Mouse (Mus musculus) megakaryocyte-erythroid progenitor cell, adult 5-6 weeks (primary cell): ENCODE measurements around the gene Sp110. TPM values are rescaled to one million over a fixed set of nuclear protein-coding genes. Genes with fewer than 3 reads are reported as not detected.
"Not testable (repeated sequence)": the region's sequence is repeated elsewhere in the genome, so short reads cannot be mapped to it uniquely, and the experiment has no call there.

Source experiments
- ATAC-seq: replicated peaks from 2 replicates; pipeline ENCODE4 v1.8.0; 2016; ENCODE audit warnings: mild to moderate bottlenecking, inconsistent platforms; ENCODE audit not compliant: severe bottlenecking, poor library complexity, low FRiP score, low TSS enrichment
- total RNA-seq, 2 experiments: library from RNA; stranded (forward) in 1 of 2; stranded (reverse) in 1 of 2; fragments of 200-1000, 215-1000 nt in 1 of 2; fragments of >200 nt in 1 of 2; fragmentation: Nextera tagmentation in 1 of 2; gene quantifications; 2 replicates each; pipeline ENCODE4 v1.2.3; 2014 to 2017

Gene Sp110
- total RNA-seq, 2 experiments from 2014 or later: 43.7 to 47.6 TPM

- not testable (repeated sequence) for ATAC-seq
Measured at GRCm38 (mm10) chr1:85575376-85575775, 23.2 kb downstream of the Sp110 start, which contains the start of gene G530012D18Rik. TSS of gene G530012D18Rik (plus strand) at chr1:85575676.

- ATAC-seq: not testable (repeated sequence)
Measured at GRCm38 (mm10) chr1:85573554-85573953, 25.1 kb downstream of the Sp110 start.

GRCm38 (mm10) chr1:85555261-85555660 lies 43.4 kb downstream of the Sp110 start:
- ATAC-seq: not testable (repeated sequence)

- ATAC-seq: not testable (repeated sequence)
Measured at GRCm38 (mm10) chr1:85546442-85546841, 52.2 kb downstream of the Sp110 start.

DNA sequence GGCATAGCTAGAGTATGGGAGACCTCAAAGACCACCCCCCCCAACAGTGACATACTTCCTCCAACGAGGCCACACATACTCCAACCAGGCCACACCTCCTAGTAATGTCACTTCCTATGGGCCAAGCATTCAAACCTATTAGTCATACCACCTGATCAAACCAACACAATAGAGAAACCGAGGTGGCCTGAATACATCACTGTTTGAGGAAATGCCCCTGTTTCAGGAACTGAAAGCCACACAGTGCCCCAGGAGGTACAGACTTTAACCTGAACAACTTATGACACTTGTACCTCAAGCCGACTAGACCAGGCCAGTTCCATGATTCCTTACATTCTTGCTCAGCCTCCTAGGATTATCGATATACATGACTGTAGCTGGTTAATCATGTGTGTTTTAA lies 54.8 kb downstream of the Sp110 start:
- not testable (repeated sequence) for ATAC-seq

DNA sequence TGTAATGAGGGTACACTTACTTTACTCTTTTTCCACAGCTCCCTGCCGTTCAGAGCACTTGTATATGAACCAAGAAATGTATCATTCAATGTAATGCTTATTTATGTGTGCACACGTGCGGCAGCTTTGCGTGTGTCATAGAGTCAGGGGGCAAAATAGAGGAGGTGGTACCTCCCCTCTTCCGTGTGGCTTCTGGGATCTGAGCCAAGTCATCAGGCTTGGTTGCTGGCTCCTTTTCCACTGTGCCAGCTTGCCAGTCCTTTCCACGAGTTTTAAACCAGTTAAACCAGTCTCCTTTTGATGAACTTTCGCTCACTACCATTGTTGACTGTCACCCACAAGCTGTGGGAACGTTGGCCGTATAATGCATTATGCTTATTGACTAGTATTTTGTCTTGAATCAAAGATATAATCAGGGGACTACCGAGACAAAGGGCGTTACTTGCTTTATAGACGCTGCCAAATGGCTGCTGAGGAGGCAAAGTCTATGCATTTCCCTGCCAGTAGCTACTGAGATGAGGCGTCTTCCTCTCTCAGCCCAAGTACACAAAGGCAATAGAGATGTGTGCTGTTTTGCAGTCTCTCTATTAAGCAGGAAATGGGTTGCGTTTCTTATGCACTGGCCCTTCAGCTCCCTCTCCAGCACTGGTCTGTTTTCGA lies 70.0 kb downstream of the Sp110 start:
- not testable (repeated sequence) for ATAC-seq

Other genes starting within 250 kb of the Sp110 start
- gene G530012D18Rik, start 23.1 kb downstream of the Sp110 start, total RNA-seq (2014; fragmentation: Nextera tagmentation): not detected in 2 replicates
- not detected in 2 replicates for gene G530012D18Rik, start 23.1 kb downstream of the Sp110 start, total RNA-seq (2017)
- gene Sp140, start 1.6 kb upstream of the Sp110 start, total RNA-seq (2014; fragmentation: Nextera tagmentation): 27.1 and 28.0 TPM in 2 replicates
- gene Sp140, start 1.6 kb upstream of the Sp110 start, total RNA-seq (2017): 28.0 and 38.9 TPM in 2 replicates
- 45.0 and 60.9 TPM in 2 replicates for gene Sp100, start 51.2 kb upstream of the Sp110 start, total RNA-seq (2014; fragmentation: Nextera tagmentation)
- gene Sp100, start 51.2 kb upstream of the Sp110 start, total RNA-seq (2017): 35.0 and 48.3 TPM in 2 replicates
- gene A630001G21Rik, start 179.8 kb upstream of the Sp110 start, total RNA-seq (2014; fragmentation: Nextera tagmentation): 35.7 and 49.8 TPM in 2 replicates
- 15.5 and 23.5 TPM in 2 replicates for gene A630001G21Rik, start 179.8 kb upstream of the Sp110 start, total RNA-seq (2017)
- 53.9 and 68.0 TPM in 2 replicates for gene Cab39, start 194.6 kb upstream of the Sp110 start, total RNA-seq (2014; fragmentation: Nextera tagmentation)
- 113 and 117 TPM in 2 replicates for gene Cab39, start 194.6 kb upstream of the Sp110 start, total RNA-seq (2017)